Mouse (Mus musculus): ENCODE data around the gene Tspan9. TPM values are rescaled to one million over a fixed set of nuclear protein-coding genes. Genes with fewer than 3 reads are reported as not detected.

Gene Tspan9
- polyA plus RNA-seq, 1 experiment from 2014 or later, result 141 TPM

GRCm38 (mm10) chr6:127979831-127980230 lies 163.6 kb downstream of the Tspan9 start:
- H3K27me3 ChIP-seq, result no peaks in the 10 kb centered on the region
- no peaks in the 10 kb centered on the region for H3K36me3 ChIP-seq
- no peak for ATAC-seq (ENCODE audit: insufficient number of reproducible peaks, low FRiP score, low TSS enrichment, low read depth)
- no peak overlapping the region for H3K4me3 ChIP-seq
- H3K9me3 ChIP-seq, result no peaks in the 10 kb centered on the region
- no peak overlapping the region for H3K9ac ChIP-seq
- no peak overlapping the region for H3K27ac ChIP-seq
- peaks cover 18% of the 10 kb centered on the region for H3K4me1 ChIP-seq
- 93% methylated on average over 5 of the region's 5 CpGs for WGBS
- no peak overlapping the region for H3K4me2 ChIP-seq

GRCm38 (mm10) chr6:127978941-127979340 lies 164.5 kb downstream of the Tspan9 start:
- peaks cover 27% of the 10 kb centered on the region for H3K4me1 ChIP-seq
- no peaks in the 10 kb centered on the region for H3K9me3 ChIP-seq
- H3K4me3 ChIP-seq, result no peak overlapping the region
- no peaks in the 10 kb centered on the region for H3K36me3 ChIP-seq
- WGBS, result 34% methylated on average over 20 of the region's 20 CpGs
- H3K4me2 ChIP-seq, result no peak overlapping the region
- no peak overlapping the region for H3K27ac ChIP-seq
- no peak for ATAC-seq (ENCODE audit: insufficient number of reproducible peaks, low FRiP score, low TSS enrichment, low read depth)
- H3K9ac ChIP-seq, result no peak overlapping the region
- H3K27me3 ChIP-seq, result no peaks in the 10 kb centered on the region

GRCm38 (mm10) chr6:127976695-127977094 lies 166.7 kb downstream of the Tspan9 start:
- Histone ChIP-seq H3K27ac (no peak overlapping the region), H3K9ac (no peak overlapping the region), H3K4me3 (no peak overlapping the region), H3K9me3 (no peaks in the 10 kb centered on the region), H3K36me3 (no peaks in the 10 kb centered on the region), H3K4me2 (no peak overlapping the region), H3K27me3 (no peaks in the 10 kb centered on the region), H3K4me1 (peaks cover 36% of the 10 kb centered on the region)
- WGBS, result 84% methylated on average over 6 of the region's 6 CpGs
- no peak for ATAC-seq (ENCODE audit: insufficient number of reproducible peaks, low FRiP score, low TSS enrichment, low read depth)

- Histone ChIP-seq H3K4me2 (no peak overlapping the region), H3K27ac (0 out of 2 replicates have a peak overlapping the region, but pooled peaks have one; percentile 11), H3K9ac (no peak overlapping the region), H3K36me3 (no peaks in the 10 kb centered on the region), H3K9me3 (no peaks in the 10 kb centered on the region), H3K4me3 (no peak overlapping the region), H3K4me1 (peaks cover 30% of the 10 kb centered on the region), H3K27me3 (no peaks in the 10 kb centered on the region)
- WGBS, result 29% methylated on average over 9 of the region's 9 CpGs
- ATAC-seq (ENCODE audit: insufficient number of reproducible peaks, low FRiP score, low TSS enrichment, low read depth), result no peak
Measured at GRCm38 (mm10) chr6:127974000-127974399, 169.4 kb downstream of the Tspan9 start.

- Histone ChIP-seq H3K9ac (no peak overlapping the region), H3K36me3 (no peaks in the 10 kb centered on the region), H3K27ac (0 out of 2 replicates have a peak overlapping the region, but pooled peaks have one; percentile 11), H3K9me3 (no peaks in the 10 kb centered on the region), H3K4me2 (no peak overlapping the region), H3K27me3 (no peaks in the 10 kb centered on the region), H3K4me1 (peaks cover 26% of the 10 kb centered on the region), H3K4me3 (no peak overlapping the region)
- ATAC-seq (ENCODE audit: insufficient number of reproducible peaks, low FRiP score, low TSS enrichment, low read depth), result no peak
- 34% methylated on average over 6 of the region's 6 CpGs for WGBS
Measured at GRCm38 (mm10) chr6:127973553-127973952, 169.8 kb downstream of the Tspan9 start.

- Histone ChIP-seq H3K4me3 (no peak overlapping the region), H3K4me2 (no peak overlapping the region), H3K27ac (no peak overlapping the region), H3K9me3 (no peaks in the 10 kb centered on the region), H3K4me1 (peaks cover 30% of the 10 kb centered on the region), H3K27me3 (no peaks in the 10 kb centered on the region), H3K36me3 (no peaks in the 10 kb centered on the region), H3K9ac (no peak overlapping the region)
- 77% methylated on average over 5 of the region's 5 CpGs for WGBS
- ATAC-seq (ENCODE audit: insufficient number of reproducible peaks, low FRiP score, low TSS enrichment, low read depth), result no peak
Measured at GRCm38 (mm10) chr6:127971931-127972330, 171.5 kb downstream of the Tspan9 start.

GRCm38 (mm10) chr6:127970848-127971247 lies 172.5 kb downstream of the Tspan9 start:
- no peak for ATAC-seq (ENCODE audit: insufficient number of reproducible peaks, low FRiP score, low TSS enrichment, low read depth)
- H3K4me2 ChIP-seq, result no peak overlapping the region
- no peak overlapping the region for H3K27ac ChIP-seq
- H3K4me3 ChIP-seq, result no peak overlapping the region
- no peaks in the 10 kb centered on the region for H3K27me3 ChIP-seq
- 65% methylated on average over 5 of the region's 5 CpGs for WGBS
- peaks cover 11% of the 10 kb centered on the region for H3K36me3 ChIP-seq
- H3K4me1 ChIP-seq, result peaks cover 32% of the 10 kb centered on the region
- H3K9me3 ChIP-seq, result no peaks in the 10 kb centered on the region
- no peak overlapping the region for H3K9ac ChIP-seq

GRCm38 (mm10) chr6:127970120-127970519 lies 173.3 kb downstream of the Tspan9 start:
- Histone ChIP-seq H3K27ac (no peak overlapping the region), H3K27me3 (no peaks in the 10 kb centered on the region), H3K9ac (no peak overlapping the region), H3K4me1 (peaks cover 32% of the 10 kb centered on the region), H3K36me3 (peaks cover 17% of the 10 kb centered on the region), H3K9me3 (no peaks in the 10 kb centered on the region), H3K4me2 (no peak overlapping the region), H3K4me3 (no peak overlapping the region)
- no peak for ATAC-seq (ENCODE audit: insufficient number of reproducible peaks, low FRiP score, low TSS enrichment, low read depth)
- 7% methylated on average over 7 of the region's 7 CpGs for WGBS

GRCm38 (mm10) chr6:127969709-127970108 lies 173.7 kb downstream of the Tspan9 start:
- 70% methylated on average over 7 of the region's 7 CpGs for WGBS
- Histone ChIP-seq H3K4me1 (peaks cover 29% of the 10 kb centered on the region), H3K36me3 (peaks cover 21% of the 10 kb centered on the region), H3K4me3 (no peak overlapping the region), H3K9ac (no peak overlapping the region), H3K27me3 (no peaks in the 10 kb centered on the region), H3K27ac (no peak overlapping the region), H3K4me2 (no peak overlapping the region), H3K9me3 (no peaks in the 10 kb centered on the region)
- ATAC-seq (ENCODE audit: insufficient number of reproducible peaks, low FRiP score, low TSS enrichment, low read depth), result no peak

- Histone ChIP-seq H3K4me2 (no peak overlapping the region), H3K27me3 (no peaks in the 10 kb centered on the region), H3K27ac (no peak overlapping the region), H3K4me3 (no peak overlapping the region), H3K36me3 (peaks cover 56% of the 10 kb centered on the region), H3K9me3 (no peaks in the 10 kb centered on the region), H3K9ac (no peak overlapping the region), H3K4me1 (peaks cover 12% of the 10 kb centered on the region; the same call in 1 of the 2 replicates)
- whole genome bisulfite sequencing, result 49% methylated on average over 8 of the region's 8 CpGs
- no peak for ATAC-seq (ENCODE audit: insufficient number of reproducible peaks, low FRiP score, low TSS enrichment, low read depth)
Measured at GRCm38 (mm10) chr6:127965497-127965896, 177.9 kb downstream of the Tspan9 start.

- no peak overlapping the region for H3K4me2 ChIP-seq
- no peak overlapping the region for H3K9ac ChIP-seq
- 88% methylated on average over 1 of the region's 1 CpGs for WGBS
- no peak overlapping the region for H3K27ac ChIP-seq
- no peak for ATAC-seq (ENCODE audit: insufficient number of reproducible peaks, low FRiP score, low TSS enrichment, low read depth)
- H3K4me1 ChIP-seq, result no peaks in the 10 kb centered on the region
- H3K4me3 ChIP-seq, result no peak overlapping the region
- H3K36me3 ChIP-seq, result peaks cover 39% of the 10 kb centered on the region
- no peaks in the 10 kb centered on the region for H3K9me3 ChIP-seq
- no peaks in the 10 kb centered on the region for H3K27me3 ChIP-seq
Measured at GRCm38 (mm10) chr6:127960203-127960602, 183.2 kb downstream of the Tspan9 start.

GRCm38 (mm10) chr6:127956172-127956571 lies 187.2 kb downstream of the Tspan9 start:
- 0 out of 2 replicates have a peak, but pooled peaks cover 4% of the 10 kb centered on the region for H3K36me3 ChIP-seq
- no peak overlapping the region for H3K27ac ChIP-seq
- no peaks in the 10 kb centered on the region for H3K9me3 ChIP-seq
- no peaks in the 10 kb centered on the region for H3K4me1 ChIP-seq
- no peaks in the 10 kb centered on the region for H3K27me3 ChIP-seq
- 77% methylated on average over 5 of the region's 5 CpGs for WGBS
- no peak overlapping the region for H3K9ac ChIP-seq
- no peak overlapping the region for H3K4me3 ChIP-seq
- no peak overlapping the region for H3K4me2 ChIP-seq
- no peak for ATAC-seq (ENCODE audit: insufficient number of reproducible peaks, low FRiP score, low TSS enrichment, low read depth)

- 79% methylated on average over 4 of the region's 4 CpGs for WGBS
- no peaks in the 10 kb centered on the region for H3K27me3 ChIP-seq
Measured at GRCm38 (mm10) chr6:127953071-127953470, 190.3 kb downstream of the Tspan9 start.

More at GRCm38 (mm10) chr6:127953071-127953470, 190.3 kb downstream of the Tspan9 start:
- H3K4me2 ChIP-seq, result no peak overlapping the region
- no peaks in the 10 kb centered on the region for H3K4me1 ChIP-seq
- H3K9ac ChIP-seq, result no peak overlapping the region
- no peak overlapping the region for H3K27ac ChIP-seq
- no peaks in the 10 kb centered on the region for H3K9me3 ChIP-seq
- ATAC-seq (ENCODE audit: insufficient number of reproducible peaks, low FRiP score, low TSS enrichment, low read depth), result peak; percentile 2; the same call in 1 of the 2 replicates
- no peak overlapping the region for H3K4me3 ChIP-seq
- no peaks in the 10 kb centered on the region for H3K36me3 ChIP-seq

Data from limb, embryonic 15.5 days (tissue).